Mouse (Mus musculus): Measurements from ENCODE around the gene Emc4. TPM values are rescaled to one million over a fixed set of nuclear protein-coding genes. Genes with fewer than 3 reads are reported as not detected.

Gene Emc4
- polyA plus RNA-seq, 1 experiment from 2014 or later = 112 TPM

DNA sequence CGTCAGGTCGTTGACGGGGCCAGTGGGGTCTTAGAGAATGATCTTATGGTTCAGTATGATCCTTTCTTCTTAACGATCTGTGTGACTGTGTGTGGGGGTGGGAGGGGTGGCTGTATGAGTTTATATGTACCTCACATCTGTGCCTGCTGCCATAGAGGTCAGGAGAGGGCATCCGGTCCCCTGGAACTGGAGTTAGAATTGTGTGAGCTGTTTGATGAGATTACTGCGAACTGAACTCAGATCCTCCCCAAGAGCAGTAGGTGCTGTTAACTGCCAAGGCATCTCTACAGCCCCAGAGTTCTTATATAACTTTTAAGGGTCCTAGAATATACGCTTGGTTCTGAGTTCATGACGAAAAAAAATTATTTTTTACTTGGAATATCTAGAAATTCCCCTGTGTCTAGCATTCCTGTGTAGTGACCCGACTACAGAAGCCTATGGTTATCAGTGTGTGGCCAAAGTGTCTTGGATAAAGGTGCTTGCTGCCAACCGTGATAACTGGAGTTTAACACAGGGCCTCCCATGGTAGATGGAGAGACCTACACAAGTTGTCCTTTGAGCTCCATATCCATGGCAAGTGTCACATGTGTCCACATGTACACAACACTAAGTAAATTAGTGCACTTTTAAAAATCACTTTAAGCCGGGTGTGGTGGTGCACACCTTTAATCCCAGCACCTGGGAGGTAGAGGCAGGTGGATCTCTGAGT is 39.6 kb downstream of the Emc4 start:
- peak; percentile 44 for ATAC-seq (ENCODE audit: low FRiP score, low read depth)
- Histone ChIP-seq H3K4me1 (no peaks in the 10 kb centered on the region), H3K36me3 (no peaks in the 10 kb centered on the region), H3K4me2 (replicated peaks) (no peak overlapping the region), H3K9ac (replicated peaks) (no peak overlapping the region), H3K27me3 (no peaks in the 10 kb centered on the region), H3K9me3 (no peaks in the 10 kb centered on the region), H3K27ac (replicated peaks) (no peak overlapping the region), H3K4me3 (no peak overlapping the region)
- WGBS = 86% methylated on average over 11 of the region's 11 CpGs

DNA sequence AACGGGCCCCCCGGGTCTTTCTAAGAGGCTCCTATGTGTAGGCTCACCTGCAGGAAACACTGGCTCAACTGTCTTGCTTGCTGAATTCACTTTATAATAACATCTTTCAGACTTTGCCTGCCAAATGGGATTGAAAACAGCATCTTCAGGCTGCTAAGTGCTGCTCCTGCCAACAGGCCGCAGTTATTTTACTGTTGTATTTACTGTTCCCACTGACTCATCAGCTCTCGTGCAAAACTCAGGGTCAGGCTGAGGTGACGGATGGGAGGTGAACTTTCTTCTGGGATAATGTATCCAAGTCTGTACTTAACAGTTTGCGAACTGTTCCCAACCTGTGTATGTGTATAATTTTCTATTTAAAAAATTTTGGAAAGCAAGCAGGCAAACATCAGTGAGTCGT is 48.9 kb downstream of the Emc4 start:
- H3K9ac ChIP-seq (replicated peaks) = no peak overlapping the region
- no peak for ATAC-seq (ENCODE audit: low FRiP score, low read depth)

DNA sequence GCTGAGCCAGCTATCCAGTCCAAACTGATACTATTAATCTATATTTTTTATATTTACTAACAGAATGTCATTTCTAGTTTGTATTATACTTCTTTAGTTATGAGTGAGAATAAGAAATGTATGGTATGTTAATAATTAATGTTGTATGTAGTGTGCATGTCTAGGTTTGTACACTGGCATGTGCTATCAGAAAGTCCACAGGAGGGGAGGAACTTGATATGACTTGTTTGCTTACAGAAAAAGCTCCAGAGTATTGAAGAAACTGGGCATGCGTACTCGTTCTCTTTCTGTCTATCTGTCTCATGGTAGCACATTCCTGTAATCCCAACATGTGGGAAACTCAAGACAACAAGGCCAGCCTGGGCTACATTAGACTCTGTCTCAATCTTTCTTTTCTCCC is 49.6 kb downstream of the Emc4 start:
- no peak overlapping the region for H3K4me2 ChIP-seq (replicated peaks)
- no peak for ATAC-seq (ENCODE audit: low FRiP score, low read depth)
- H3K27me3 ChIP-seq = no peaks in the 10 kb centered on the region
- no peaks in the 10 kb centered on the region for H3K9me3 ChIP-seq
- no peak overlapping the region for H3K27ac ChIP-seq (replicated peaks)
- no peak overlapping the region for H3K4me3 ChIP-seq
- WGBS = 90% methylated on average over 2 of the region's 2 CpGs
- H3K4me1 ChIP-seq = no peaks in the 10 kb centered on the region
- H3K36me3 ChIP-seq = no peaks in the 10 kb centered on the region
- no peak overlapping the region for H3K9ac ChIP-seq (replicated peaks)

More for the DNA sequence above, 48.9 kb downstream of the Emc4 start:
- no peak overlapping the region for H3K27ac ChIP-seq (replicated peaks)
- 91% methylated on average over 7 of the region's 7 CpGs for WGBS
- H3K27me3 ChIP-seq = no peaks in the 10 kb centered on the region
- no peak overlapping the region for H3K4me3 ChIP-seq
- H3K4me2 ChIP-seq (replicated peaks) = no peak overlapping the region
- H3K9me3 ChIP-seq = no peaks in the 10 kb centered on the region
- H3K4me1 ChIP-seq = no peaks in the 10 kb centered on the region
- no peaks in the 10 kb centered on the region for H3K36me3 ChIP-seq

DNA sequence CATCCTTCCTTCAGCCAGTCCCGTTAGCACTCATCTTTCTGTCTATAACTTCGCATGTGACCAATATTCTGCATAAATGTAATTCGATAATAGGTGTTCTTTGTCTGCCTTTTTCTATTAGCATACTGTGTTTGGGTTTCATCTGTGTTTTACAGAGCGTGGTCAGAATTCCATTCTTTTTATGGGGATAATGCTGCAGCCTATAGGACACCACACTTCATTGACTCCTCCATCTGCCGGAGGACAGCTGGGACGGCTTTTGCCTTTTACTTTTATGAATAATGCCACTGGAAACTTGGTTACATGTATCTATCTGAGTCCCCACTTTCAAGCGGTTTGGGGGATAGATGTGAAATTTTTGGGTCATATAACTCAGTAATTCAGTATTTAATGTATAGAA is 52.2 kb downstream of the Emc4 start:
- Histone ChIP-seq H3K9ac (replicated peaks) (no peak overlapping the region), H3K4me3 (no peak overlapping the region), H3K27me3 (no peaks in the 10 kb centered on the region), H3K36me3 (no peaks in the 10 kb centered on the region), H3K4me2 (replicated peaks) (no peak overlapping the region), H3K27ac (replicated peaks) (no peak overlapping the region), H3K9me3 (no peaks in the 10 kb centered on the region), H3K4me1 (no peaks in the 10 kb centered on the region)
- ATAC-seq (ENCODE audit: low FRiP score, low read depth) = no peak
- 83% methylated on average over 7 of the region's 7 CpGs for WGBS

Other genes with a start within 250 kb of the Emc4 start
- not detected in 2 replicates for gene Olfr1316, start 233.1 kb downstream of the Emc4 start, polyA plus RNA-seq (2016; fragmentation: Nextera tagmentation; extraction: Ambion mirVana)
- gene Olfr1317, start 227.7 kb downstream of the Emc4 start, polyA plus RNA-seq (2016; fragmentation: Nextera tagmentation; extraction: Ambion mirVana) = not detected in 2 replicates
- gene Olfr1318, start 213.8 kb downstream of the Emc4 start, polyA plus RNA-seq (2016; fragmentation: Nextera tagmentation; extraction: Ambion mirVana) = not detected in 2 replicates
- 11.9 and 13.1 TPM in 2 replicates for gene Lpcat4, start 128.6 kb downstream of the Emc4 start, polyA plus RNA-seq (2016; fragmentation: Nextera tagmentation; extraction: Ambion mirVana)
- gene Nutm1, start 108.7 kb downstream of the Emc4 start, polyA plus RNA-seq (2016; fragmentation: Nextera tagmentation; extraction: Ambion mirVana) = 0.08 TPM in 1 of 2 replicates, not detected in the other
- gene Nop10, start 106.1 kb downstream of the Emc4 start, polyA plus RNA-seq (2016; fragmentation: Nextera tagmentation; extraction: Ambion mirVana) = 137 and 139 TPM in 2 replicates
- 18.7 and 19.3 TPM in 2 replicates for gene Slc12a6, start 102.2 kb downstream of the Emc4 start, polyA plus RNA-seq (2016; fragmentation: Nextera tagmentation; extraction: Ambion mirVana)
- gene Gm21985, start 101.7 kb downstream of the Emc4 start, polyA plus RNA-seq (2016; fragmentation: Nextera tagmentation; extraction: Ambion mirVana) = not detected in 2 replicates
- 43.5 and 44.2 TPM in 2 replicates for gene Katnbl1, start 11.2 kb upstream of the Emc4 start, polyA plus RNA-seq (2016; fragmentation: Nextera tagmentation; extraction: Ambion mirVana)
- 11.5 and 12.3 TPM in 2 replicates for gene Emc7, start 87.0 kb upstream of the Emc4 start, polyA plus RNA-seq (2016; fragmentation: Nextera tagmentation; extraction: Ambion mirVana)
- gene Chrm5, start 112.7 kb upstream of the Emc4 start, polyA plus RNA-seq (2016; fragmentation: Nextera tagmentation; extraction: Ambion mirVana) = 0.18 TPM in 1 of 2 replicates, not detected in the other
- 6.6 and 7.8 TPM in 2 replicates for gene Aven, start 124.9 kb upstream of the Emc4 start, polyA plus RNA-seq (2016; fragmentation: Nextera tagmentation; extraction: Ambion mirVana)

All from midbrain, embryonic 12.5 days (tissue).